Mouse (Mus musculus) ovary, adult 2 months (tissue): ENCODE measurements around the gene Tas2r123. TPM values are rescaled to one million over a fixed set of nuclear protein-coding genes. Genes with fewer than 3 reads are reported as not detected.

Experiments used
- polyA plus RNA-seq: library from polyadenylated mRNA; depleted of rRNA; stranded (reverse); fragments of >200 nt; gene quantifications from 2 replicates; pipeline ENCODE4 v1.2.3, GENCODE M21; 2012; rRNA removed

Gene Tas2r123
- not detected in 2 replicates for polyA plus RNA-seq

DNA sequence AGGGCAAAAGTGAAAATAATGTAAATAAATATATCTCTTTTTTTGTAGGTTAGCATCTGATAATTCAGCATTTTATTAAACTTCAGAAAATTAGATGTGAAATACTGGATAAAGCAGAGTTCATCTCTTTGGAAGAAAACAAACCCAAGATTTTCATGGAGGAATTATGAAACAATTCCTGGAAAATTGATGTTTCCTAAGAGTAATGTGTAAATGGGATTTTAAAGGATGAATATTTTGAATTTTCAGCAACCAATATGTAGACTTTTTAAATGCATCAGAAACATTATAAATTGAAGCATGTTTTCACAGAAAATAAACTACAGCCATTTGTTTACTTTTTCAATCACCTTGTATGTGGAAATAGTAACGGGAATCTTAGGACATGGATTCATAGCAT lies at the start of gene Tas2r123:
Gene Tas2r123 (plus strand): TSS at position 301 of the 400 bp plus-strand sequence.

DNA sequence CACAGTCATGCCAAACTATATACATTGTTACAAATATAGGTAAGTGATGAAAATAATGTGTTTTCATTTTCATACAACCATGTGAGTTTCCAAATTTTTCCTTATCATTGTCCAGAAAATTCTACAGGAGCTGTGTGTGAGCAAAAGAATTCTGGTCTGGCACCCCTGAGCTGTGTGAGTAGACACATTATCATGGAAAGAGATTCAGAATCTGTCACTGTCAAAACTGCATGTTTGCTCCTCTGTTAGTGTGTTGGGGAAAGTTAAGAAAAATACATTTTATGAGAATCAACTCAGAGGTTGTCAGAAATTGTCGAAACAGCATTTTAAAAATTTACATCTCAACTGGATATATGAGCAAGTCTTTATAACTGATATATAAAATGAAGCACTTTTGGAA lies 44.4 kb upstream of the Tas2r123 start, which contains the start of gene Tas2r117:
Gene Tas2r117 (plus strand): TSS at position 301 of the 400 bp plus-strand sequence.

DNA sequence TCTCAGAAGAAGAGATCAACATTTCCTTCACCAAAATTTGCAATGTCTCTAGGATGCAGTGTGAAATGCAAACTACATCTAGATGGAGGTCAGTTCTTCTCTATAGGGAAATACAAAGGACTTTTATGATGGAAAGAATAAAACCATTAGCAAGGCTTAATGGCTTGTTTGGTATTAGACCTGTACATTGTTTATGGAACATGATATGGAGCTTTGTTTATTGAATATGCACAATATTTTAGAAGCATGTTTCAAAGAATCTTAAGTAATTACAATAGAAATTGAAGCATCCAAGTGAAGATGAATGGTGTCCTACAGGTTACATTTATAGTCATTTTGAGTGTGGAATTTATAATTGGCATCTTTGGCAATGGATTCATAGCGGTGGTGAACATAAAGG lies 8.2 kb downstream of the Tas2r123 start, which contains the start of gene Tas2r116:
Gene Tas2r116 (plus strand): TSS at position 301 of the 400 bp plus-strand sequence.

DNA sequence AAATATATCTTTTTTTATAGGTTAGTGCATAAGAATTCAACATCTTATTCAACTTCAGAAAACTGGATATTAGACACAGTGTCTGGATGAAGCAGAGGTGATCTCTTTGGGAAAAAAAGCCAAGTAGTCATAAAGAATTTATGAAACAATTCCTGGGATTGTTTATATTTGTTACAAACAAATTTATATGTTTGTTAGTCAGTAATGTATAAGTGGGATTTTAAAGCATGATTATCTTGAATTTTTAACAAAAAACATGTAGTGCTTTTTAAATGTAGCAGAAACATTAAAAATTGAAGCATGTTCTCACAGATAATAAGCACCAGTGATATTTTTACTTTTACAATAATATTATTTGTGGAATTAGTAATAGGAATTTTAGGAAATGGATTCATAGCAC lies 20.8 kb downstream of the Tas2r123 start, which contains the start of gene Tas2r110:
Gene Tas2r110 (plus strand): TSS at position 301 of the 400 bp plus-strand sequence.

GRCm38 (mm10) chr6:132892711-132893110 lies 45.8 kb downstream of the Tas2r123 start, which contains the start of gene Tas2r113:
TSS of gene Tas2r113 (plus strand) at chr6:132893011.

Other genes starting within 250 kb of the Tas2r123 start
- gene A630073D07Rik, start 195.6 kb upstream of the Tas2r123 start, polyA plus RNA-seq, result not detected in 2 replicates
- not detected in 2 replicates for gene Tas2r120, start 190.2 kb upstream of the Tas2r123 start, polyA plus RNA-seq
- not detected in 2 replicates for gene Tas2r121, start 146.1 kb upstream of the Tas2r123 start, polyA plus RNA-seq
- not detected in 2 replicates for gene Tas2r122, start 135.2 kb upstream of the Tas2r123 start, polyA plus RNA-seq
- gene Tas2r115, start 109.1 kb upstream of the Tas2r123 start, polyA plus RNA-seq, result not detected in 2 replicates
- not detected in 2 replicates for gene Tas2r124, start 92.4 kb upstream of the Tas2r123 start, polyA plus RNA-seq
- gene Tas2r102, start 85.0 kb upstream of the Tas2r123 start, polyA plus RNA-seq, result not detected in 2 replicates
- gene Tas2r136, start 69.0 kb upstream of the Tas2r123 start, polyA plus RNA-seq, result not detected in 2 replicates
- gene Tas2r117, start 44.3 kb upstream of the Tas2r123 start, polyA plus RNA-seq, result not detected in 2 replicates
- gene Tas2r116, start 8.3 kb downstream of the Tas2r123 start, polyA plus RNA-seq, result not detected in 2 replicates
- not detected in 2 replicates for gene Tas2r110, start 20.9 kb downstream of the Tas2r123 start, polyA plus RNA-seq
- not detected in 2 replicates for gene Tas2r113, start 45.9 kb downstream of the Tas2r123 start, polyA plus RNA-seq
- not detected in 2 replicates for gene Tas2r125, start 62.5 kb downstream of the Tas2r123 start, polyA plus RNA-seq
- not detected in 2 replicates for gene Tas2r129, start 104.0 kb downstream of the Tas2r123 start, polyA plus RNA-seq
- not detected in 2 replicates for gene Tas2r131, start 110.8 kb downstream of the Tas2r123 start, polyA plus RNA-seq
- not detected in 2 replicates for gene Tas2r109, start 133.8 kb downstream of the Tas2r123 start, polyA plus RNA-seq
- gene Tas2r103, start 190.0 kb downstream of the Tas2r123 start, polyA plus RNA-seq, result not detected in 2 replicates
- gene Tas2r140, start 208.7 kb downstream of the Tas2r123 start, polyA plus RNA-seq, result not detected in 2 replicates